ENCODE assay signal across 8 mouse cellular contexts in the genomic region with DNA sequence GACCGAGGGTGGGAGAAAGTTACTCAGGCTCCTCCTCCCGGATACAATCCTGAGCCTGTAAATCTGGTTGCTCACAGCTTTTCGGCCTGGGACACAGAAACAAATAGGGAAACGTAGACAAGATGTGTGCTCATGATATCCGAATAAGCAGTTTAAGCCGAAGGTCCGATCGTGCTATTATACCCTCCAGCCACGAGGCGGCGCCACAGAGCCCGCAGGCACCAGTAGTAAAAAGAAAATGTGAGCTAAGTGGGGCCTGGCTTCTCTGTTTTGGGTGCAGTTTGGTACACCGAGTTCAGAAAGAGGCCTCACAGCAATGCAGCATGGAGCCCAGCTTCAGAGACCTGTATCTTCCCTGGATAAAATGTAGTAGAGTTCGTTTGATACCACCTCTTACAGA. TPM values are rescaled to one million over a fixed set of nuclear protein-coding genes. Genes with fewer than 3 reads are reported as not detected.
A peak's percentile ranks its signal among the peaks of the same experiment; 100 is the strongest.
DNase-seq lines count a peak whose midpoint lies in the region; ATAC-seq lines count a peak whose summit lies in the region.
"Had no signal": no experiment of that assay in that cellular context is flagged by ENCODE, and none has a peak within 500 bp of the region (broad histone marks: within the 10 kb centered on the region; RNA-seq: fewer than 3 reads in every experiment).

No protein-coding gene starts in this region.

- H3K36me3 ChIP-seq in kidney, embryonic 15.5 days: no peaks in the 10 kb centered on the region

- H3K4me1 ChIP-seq in brown adipose tissue, adult 24 weeks (ENCODE audit: control insufficient read depth, insufficient read depth, insufficient read length, low read length): peaks cover 4% of the 10 kb centered on the region; the same call in 1 of the 2 replicates
- H3K4me1 ChIP-seq in kidney, embryonic 15.5 days: peaks cover 25% of the 10 kb centered on the region

- peak; percentile 10 to 18 for DNase-seq in left cerebral cortex, adult 18-20 months (ENCODE audit: low spot score in 2 of 2)
- no peak for DNase-seq in left cerebral cortex, adult 11 months (ENCODE audit: low spot score)
- peak; percentile 58 for DNase-seq in NIH3T3 (ENCODE audit: low read depth)
- peak; percentile 72 for DNase-seq in lung, postnatal 36 days
- peak; percentile 12 to 28 for DNase-seq in thymus, postnatal 36 days

- no peak for ATAC-seq in kidney, embryonic 15.5 days (replicated peaks; ENCODE audit: low FRiP score)

- H3K9me3 ChIP-seq in kidney, embryonic 15.5 days (replicated peaks): no peaks in the 10 kb centered on the region

- H3K4me2 ChIP-seq in kidney, embryonic 15.5 days: no peak overlapping the region

- 0 out of 2 replicates have a peak overlapping the region, but pooled peaks have one; percentile 1 for H3K27ac ChIP-seq in brown adipose tissue, adult 24 weeks (replicated peaks; ENCODE audit: low read depth, low read length)
- H3K27ac ChIP-seq in kidney, embryonic 15.5 days: peak overlapping the region; percentile 79
- H3K27ac ChIP-seq: macrophage had no signal

- 58% methylated on average over 14 of the region's 14 CpGs for WGBS in kidney, embryonic 15.5 days

- no peak overlapping the region for H3K4me3 ChIP-seq in brown adipose tissue, adult 24 weeks (ENCODE audit: insufficient read depth, low read depth, low read length)
- no peak overlapping the region for H3K4me3 ChIP-seq in kidney, embryonic 15.5 days (replicated peaks)

- no peak overlapping the region for H3K9ac ChIP-seq in kidney, embryonic 15.5 days

- H3K27me3 ChIP-seq in kidney, embryonic 15.5 days: no peaks in the 10 kb centered on the region

RNA-seq across cellular contexts. Expression of gene Cdk1, which starts 46.5 kb away (rescaled TPM):
- not detected for total RNA-seq in left cerebral cortex, adult 18-20 months (2021)
- polyA plus RNA-seq in brown adipose tissue, adult 24 weeks (2012; ENCODE audit: insufficient read depth, insufficient read length, missing spikeins): 1.7 TPM in 1 of 2 replicates, not detected in the other
- 490 and 496 TPM in 2 replicates for polyA plus RNA-seq in kidney, embryonic 15.5 days (2015; fragmentation: Nextera tagmentation; extraction: Ambion mirVana)

Comparison
In these comparisons a context has a peak if more than half of its experiments do, and no peak if none do; other contexts are left out.
1. RNA of gene Cdk1, which starts 46.5 kb away (polyA plus RNA-seq): 490 to 496 TPM in kidney, embryonic 15.5 days; 1.7 TPM in brown adipose tissue, adult 24 weeks; every median in the first group is over 100 times any median in the second.